Mouse (Mus musculus): ENCODE results near the gene Nanos3. TPM values are rescaled to one million over a fixed set of nuclear protein-coding genes. Genes with fewer than 3 reads are reported as not detected.

Gene Nanos3
- polyA plus RNA-seq, 1 experiment = not detected

DNA sequence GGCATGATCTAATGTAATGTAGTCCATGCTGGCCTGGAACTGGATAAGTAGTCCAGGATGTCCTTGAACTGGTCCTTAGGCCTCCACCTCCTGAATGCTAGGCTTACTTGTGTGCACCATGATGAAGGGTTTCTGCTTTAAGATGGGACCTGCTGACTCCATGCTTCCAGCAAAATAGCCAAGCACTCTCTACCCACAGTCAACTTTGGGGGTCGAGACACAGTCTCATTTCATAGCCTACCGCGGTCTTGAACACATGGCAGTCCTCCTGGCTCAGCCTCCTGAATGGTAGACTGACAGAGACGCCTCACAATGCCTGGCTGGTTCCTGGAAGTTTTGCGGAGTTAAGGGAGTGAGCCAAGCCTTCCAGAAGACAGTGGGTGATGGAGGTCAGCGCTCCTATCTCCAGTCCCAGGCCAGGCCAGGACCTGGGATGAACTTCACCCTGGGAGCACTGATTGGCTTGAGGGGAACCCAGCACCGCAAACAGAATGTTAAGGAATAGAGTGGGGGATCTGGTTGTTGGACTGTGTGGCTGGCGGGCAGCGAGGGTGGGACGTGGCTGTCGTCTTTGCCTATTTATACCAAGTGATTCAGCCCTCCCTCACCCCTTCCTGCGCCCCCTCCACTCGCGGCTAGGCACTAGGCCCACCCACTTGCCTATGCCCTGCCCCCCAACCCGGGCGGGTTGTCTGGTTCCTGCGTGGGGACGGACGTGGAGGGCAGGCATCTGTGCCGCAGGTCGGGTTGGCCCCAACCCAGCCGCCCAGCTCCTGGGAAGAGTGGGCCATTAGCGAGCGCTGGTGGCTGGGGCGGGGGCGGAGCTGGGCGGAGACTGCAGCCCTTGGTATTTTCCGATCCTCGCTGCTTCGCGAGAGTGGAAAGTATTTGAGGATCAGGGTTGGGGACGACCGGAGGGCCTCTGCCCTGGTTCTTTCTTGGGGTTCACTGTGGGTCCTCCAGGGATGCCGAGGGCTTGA is 18.2 kb upstream of the Nanos3 start:
- 9% methylated on average over 34 of the region's 34 CpGs for WGBS
- TF ChIP-seq POLR2A (IDR thresholded peaks at IDR 0.05; ENCODE audit: insufficient read depth, low read depth, low read length) = peak; percentile 40; the same call in 1 of the 2 replicates
- no peak for TF ChIP-seq CTCF (IDR thresholded peaks at IDR 0.05; ENCODE audit: insufficient read depth, low read depth, low read length)
- H3K27ac ChIP-seq (ENCODE audit: insufficient read depth, low read depth, low read length) = peak overlapping the region; percentile 76
- H3K4me1 ChIP-seq (ENCODE audit: control insufficient read depth, insufficient read depth, low read length) = peaks cover 50% of the 10 kb centered on the region
- peak overlapping the region; percentile 34 for H3K4me3 ChIP-seq (ENCODE audit: insufficient read depth, low read depth, low read length)

DNA sequence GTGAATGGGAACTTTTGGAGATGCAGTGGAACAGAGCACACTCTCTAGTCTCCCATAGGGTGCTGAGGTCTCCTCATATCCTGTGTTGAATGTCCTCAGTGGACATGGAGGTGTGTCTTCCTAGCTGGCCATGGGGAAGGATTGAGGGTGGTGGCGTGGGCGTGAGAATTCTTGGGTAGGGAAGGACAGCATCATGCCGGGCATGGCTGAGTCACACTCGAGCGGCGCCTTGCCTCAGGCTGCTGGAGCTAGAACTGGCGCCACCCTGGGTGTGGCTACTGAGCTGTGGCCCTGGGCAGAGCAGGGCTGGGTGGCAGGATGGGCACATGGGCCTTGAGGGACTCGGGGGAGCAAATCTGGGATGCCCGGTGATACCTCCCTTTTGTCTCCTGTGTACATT is 17.4 kb upstream of the Nanos3 start:
- Histone ChIP-seq H3K4me1 (ENCODE audit: control insufficient read depth, insufficient read depth, low read length) (peaks cover 54% of the 10 kb centered on the region), H3K27ac (ENCODE audit: insufficient read depth, low read depth, low read length) (peak overlapping the region; percentile 76), H3K4me3 (ENCODE audit: insufficient read depth, low read depth, low read length) (no peak overlapping the region)
- 62% methylated on average over 9 of the region's 9 CpGs for WGBS
- TF ChIP-seq POLR2A (IDR thresholded peaks at IDR 0.05; ENCODE audit: insufficient read depth, low read depth, low read length) (no peak), CTCF (IDR thresholded peaks at IDR 0.05; ENCODE audit: insufficient read depth, low read depth, low read length) (no peak)

DNA sequence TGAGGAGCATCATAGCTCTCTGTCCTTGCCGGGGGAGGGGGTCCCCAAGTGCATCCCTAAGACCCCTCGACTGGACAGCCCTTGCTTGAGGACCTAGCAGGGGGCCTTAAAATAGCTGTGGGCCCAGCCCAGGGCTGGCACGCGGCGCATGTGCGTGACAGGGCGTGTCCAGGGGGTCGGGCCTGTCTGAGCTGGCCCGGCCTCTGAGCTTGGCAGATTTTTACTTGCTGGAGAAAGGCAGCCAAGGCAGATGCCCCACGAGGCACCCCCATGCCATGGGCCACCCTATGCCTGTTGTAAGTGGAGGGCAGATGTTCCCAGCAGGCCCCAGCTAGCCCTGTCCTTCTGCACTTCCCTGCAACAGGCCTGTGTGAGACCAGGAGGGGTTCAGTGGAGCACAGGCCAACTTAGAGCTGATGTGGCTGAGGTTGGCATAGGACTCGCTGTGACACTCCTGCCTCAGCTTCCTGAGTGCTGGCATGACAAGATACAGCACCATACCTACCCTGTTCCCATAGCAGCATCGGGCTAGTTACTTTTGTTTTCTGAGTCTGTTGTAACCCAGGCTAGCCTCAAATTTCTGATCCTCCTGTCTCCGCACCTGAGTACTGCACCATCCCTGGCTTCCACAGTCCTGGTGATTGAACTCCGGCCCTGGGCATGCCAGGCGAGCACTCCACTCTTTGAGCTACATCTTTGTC is 16.7 kb upstream of the Nanos3 start:
- H3K27ac ChIP-seq (ENCODE audit: insufficient read depth, low read depth, low read length) = peak overlapping the region; percentile 76
- WGBS = 62% methylated on average over 15 of the region's 15 CpGs
- H3K4me1 ChIP-seq (ENCODE audit: control insufficient read depth, insufficient read depth, low read length) = peaks cover 59% of the 10 kb centered on the region

DNA sequence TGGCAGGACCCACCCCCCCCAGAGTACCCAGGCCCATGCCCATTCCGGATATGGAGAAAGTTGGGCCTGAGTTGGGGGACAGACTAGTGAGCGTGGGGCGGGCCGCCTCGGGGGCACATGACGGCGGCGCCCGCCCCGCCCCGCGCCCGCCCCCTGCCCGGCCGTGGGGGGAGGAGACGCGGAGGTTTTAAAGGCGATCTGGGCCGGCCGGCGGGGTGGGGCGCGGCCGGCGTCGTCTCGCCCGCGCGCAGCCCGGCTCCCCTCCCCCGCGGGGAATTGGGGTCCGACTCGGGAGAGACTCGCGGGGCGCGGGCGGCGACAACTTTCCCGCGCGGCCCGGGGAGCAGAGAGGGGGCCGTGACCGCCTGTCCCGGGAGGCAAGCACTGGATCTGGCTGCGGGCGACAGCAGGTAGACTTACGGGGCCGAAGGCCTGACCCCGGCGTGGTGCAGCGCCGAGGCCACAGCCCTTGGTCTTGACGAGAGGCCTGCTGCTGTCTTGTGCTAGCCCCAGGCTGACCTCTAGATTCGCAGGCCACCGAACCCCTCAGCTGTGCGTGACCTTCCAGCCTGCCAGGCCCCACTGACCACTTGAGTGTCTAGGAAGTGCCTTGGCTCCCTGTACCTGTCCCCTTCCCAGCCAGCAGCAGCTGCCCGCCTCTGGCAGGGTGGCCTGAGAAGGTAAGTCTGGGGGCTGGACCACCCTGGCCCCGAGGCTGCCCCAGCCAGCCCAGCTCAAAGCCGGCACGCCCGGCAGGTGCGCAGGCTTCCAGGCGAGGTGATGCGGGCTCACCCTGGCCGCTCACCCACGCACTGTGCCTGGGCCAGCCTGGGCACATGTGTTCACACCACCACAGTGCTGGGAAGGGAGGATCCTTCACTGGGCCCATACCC is 15.9 kb upstream of the Nanos3 start:
- WGBS = 14% methylated on average over 69 of the region's 70 CpGs
- H3K27ac ChIP-seq (ENCODE audit: insufficient read depth, low read depth, low read length) = peak overlapping the region; percentile 74
- H3K4me3 ChIP-seq (ENCODE audit: insufficient read depth, low read depth, low read length) = peak overlapping the region; percentile 47
- no peak for TF ChIP-seq CTCF (IDR thresholded peaks at IDR 0.05; ENCODE audit: insufficient read depth, low read depth, low read length)
- TF ChIP-seq POLR2A (IDR thresholded peaks at IDR 0.05; ENCODE audit: insufficient read depth, low read depth, low read length) = no peak
- H3K4me1 ChIP-seq (ENCODE audit: control insufficient read depth, insufficient read depth, low read length) = peaks cover 59% of the 10 kb centered on the region

More for the DNA sequence above, 16.7 kb upstream of the Nanos3 start:
- TF ChIP-seq POLR2A (IDR thresholded peaks at IDR 0.05; ENCODE audit: insufficient read depth, low read depth, low read length) (no peak), CTCF (IDR thresholded peaks at IDR 0.05; ENCODE audit: insufficient read depth, low read depth, low read length) (no peak)
- H3K4me3 ChIP-seq (ENCODE audit: insufficient read depth, low read depth, low read length) = peak overlapping the region; percentile 47

DNA sequence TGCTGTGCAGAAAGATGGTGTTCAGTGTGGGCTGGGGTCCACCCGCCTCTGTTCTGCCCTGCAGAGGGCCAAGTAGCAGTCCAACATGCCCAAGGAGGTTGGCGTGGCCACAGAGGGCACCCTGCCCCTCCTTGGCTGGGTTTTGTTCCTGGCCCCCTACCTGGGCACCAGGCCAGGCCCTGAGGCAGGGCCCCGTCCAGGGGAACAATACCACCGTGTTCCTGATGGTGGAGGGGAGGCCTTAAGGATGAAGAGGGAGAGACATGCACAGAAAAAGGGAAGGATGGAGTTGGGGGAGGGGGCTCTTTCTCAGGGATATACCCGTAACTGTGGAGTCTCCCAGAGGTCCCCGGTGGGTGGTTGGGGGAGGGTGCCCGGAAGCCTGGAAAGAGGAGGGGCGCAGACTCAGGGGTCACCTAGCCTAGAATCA is 15.1 kb upstream of the Nanos3 start:
- WGBS = 35% methylated on average over 8 of the region's 8 CpGs
- Histone ChIP-seq H3K4me3 (ENCODE audit: insufficient read depth, low read depth, low read length) (peak overlapping the region; percentile 47; the same call in 1 of the 2 replicates), H3K4me1 (ENCODE audit: control insufficient read depth, insufficient read depth, low read length) (peaks cover 59% of the 10 kb centered on the region), H3K27ac (ENCODE audit: insufficient read depth, low read depth, low read length) (no peak overlapping the region)
- no peak for TF ChIP-seq POLR2A (IDR thresholded peaks at IDR 0.05; ENCODE audit: insufficient read depth, low read depth, low read length)
- no peak for TF ChIP-seq CTCF (IDR thresholded peaks at IDR 0.05; ENCODE audit: insufficient read depth, low read depth, low read length)

DNA sequence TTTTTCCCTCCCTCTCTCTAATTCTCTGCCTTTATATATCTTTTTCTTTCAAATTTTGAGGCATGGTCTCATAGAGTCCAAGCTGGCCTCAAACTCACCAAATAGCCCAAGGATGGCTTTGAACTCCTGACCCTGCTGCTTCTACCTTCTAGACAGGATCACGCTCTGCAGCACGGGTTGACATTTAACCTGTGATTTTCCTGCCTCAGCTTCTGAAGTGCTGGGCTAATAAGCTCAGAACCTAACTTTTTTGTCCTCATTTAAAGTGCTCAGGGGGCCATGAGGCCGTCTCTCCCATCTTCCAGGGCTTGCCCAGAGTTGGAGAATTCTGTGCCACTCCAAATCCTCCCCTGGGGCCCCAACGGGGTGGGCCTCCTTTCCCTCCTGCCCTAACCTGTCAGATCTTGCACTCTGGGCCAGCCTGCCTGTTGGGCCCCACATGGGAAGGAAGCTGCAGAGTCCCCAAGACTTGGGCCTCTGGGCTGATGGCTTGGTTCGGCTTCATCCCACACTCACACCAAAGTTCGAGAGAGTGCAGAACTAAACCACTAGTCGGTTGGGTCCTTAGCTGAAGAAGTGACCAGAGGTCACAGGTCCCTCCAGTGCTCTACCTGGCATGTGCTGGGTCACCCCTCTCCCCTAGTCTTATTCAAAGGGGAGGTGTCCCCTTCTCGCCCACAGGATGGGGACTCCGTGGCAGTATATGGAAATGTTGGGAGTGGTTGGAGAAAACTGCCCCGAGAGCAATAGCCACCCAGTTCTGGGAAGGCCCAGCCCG is 14.5 kb upstream of the Nanos3 start:
- Histone ChIP-seq H3K27ac (ENCODE audit: insufficient read depth, low read depth, low read length) (no peak overlapping the region), H3K4me1 (ENCODE audit: control insufficient read depth, insufficient read depth, low read length) (peaks cover 59% of the 10 kb centered on the region), H3K4me3 (ENCODE audit: insufficient read depth, low read depth, low read length) (no peak overlapping the region)
- no peak for TF ChIP-seq CTCF (IDR thresholded peaks at IDR 0.05; ENCODE audit: insufficient read depth, low read depth, low read length)
- TF ChIP-seq POLR2A (IDR thresholded peaks at IDR 0.05; ENCODE audit: insufficient read depth, low read depth, low read length) = no peak
- WGBS = 65% methylated on average over 11 of the region's 11 CpGs

DNA sequence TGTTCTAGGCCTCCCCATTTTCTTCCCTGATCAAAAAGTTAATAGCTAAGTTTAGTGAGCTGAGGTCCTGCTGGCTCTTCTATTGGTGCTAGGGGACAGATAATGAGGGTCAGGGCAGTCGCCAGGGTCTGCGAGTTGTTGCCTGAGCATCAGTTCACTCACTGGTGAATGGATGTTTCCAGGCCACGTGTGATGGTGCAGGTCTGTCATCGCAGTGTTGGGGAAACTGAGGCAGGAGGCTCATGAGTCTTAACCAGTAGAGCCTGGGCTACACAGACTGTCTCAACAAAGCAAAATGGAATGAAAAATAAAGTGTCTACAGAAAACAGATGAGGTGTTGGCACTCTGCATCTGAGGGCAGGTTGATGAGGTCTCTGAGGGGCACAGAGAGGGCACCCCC is 13.9 kb upstream of the Nanos3 start:
- peaks cover 56% of the 10 kb centered on the region for H3K4me1 ChIP-seq (ENCODE audit: control insufficient read depth, insufficient read depth, low read length)

More for the DNA sequence above, 13.9 kb upstream of the Nanos3 start:
- whole genome bisulfite sequencing = 49% methylated on average over 4 of the region's 4 CpGs
- H3K27ac ChIP-seq (ENCODE audit: insufficient read depth, low read depth, low read length) = peak overlapping the region; percentile 54
- no peak overlapping the region for H3K4me3 ChIP-seq (ENCODE audit: insufficient read depth, low read depth, low read length)
- TF ChIP-seq POLR2A (IDR thresholded peaks at IDR 0.05; ENCODE audit: insufficient read depth, low read depth, low read length) (no peak), CTCF (IDR thresholded peaks at IDR 0.05; ENCODE audit: insufficient read depth, low read depth, low read length) (no peak)
